Mouse (Mus musculus): Measurements from ENCODE around the gene Pim3.

GRCm38 (mm10) chr15:88875625-88876081 is 13.7 kb downstream of the Pim3 start:
- TF ChIP-seq CTCF (IDR thresholded peaks at IDR 0.05; ENCODE audit: low read depth) (no peak), EP300 (optimal IDR thresholded peaks at IDR 0.05) (no peak)

Data from stomach, postnatal 0 days (tissue).